Mouse (Mus musculus): Measurements from ENCODE around the gene Gng13.

GRCm38 (mm10) chr17:25688922-25689321, 28.0 kb upstream of the Gng13 start:
- TF ChIP-seq CTCF (IDR thresholded peaks at IDR 0.05; ENCODE audit: low read depth, low read length) (no peak), POLR2A (IDR thresholded peaks at IDR 0.05; ENCODE audit: extremely low read depth, insufficient read depth, low read length) (no peak)

All from liver, adult 2 months (tissue).